Mouse (Mus musculus) midbrain, embryonic 11.5 days (tissue): ENCODE measurements around the gene Veph1. TPM values are rescaled to one million over a fixed set of nuclear protein-coding genes. Genes with fewer than 3 reads are reported as not detected.

ENCODE experiments used
- ATAC-seq: fragments of 200-750 bp; cut with Nextera tagmentation; 2 replicates; pipeline ENCODE4 v1.8.0; 2017; ENCODE audit warnings: moderate TSS enrichment, moderate library complexity; ENCODE audit not compliant: low FRiP score
- DNase-seq: peaks from one replicate; pipeline ENCODE4 v3.0.0; 2015; ENCODE audit warnings: low spot score; ENCODE audit errors: missing footprints
- H3K27ac ChIP-seq: fragments of 300-500 bp; sonication (generic); 2 replicates; pipeline ENCODE4 v1.5.1; 2014; ENCODE audit warnings: low read depth, low read length
- H3K27me3 ChIP-seq: fragments of 300-500 bp; sonication (generic); 2 replicates; pipeline ENCODE4 v1.6.1; 2014; ENCODE audit warnings: mild to moderate bottlenecking, low read length, moderate library complexity, mixed read lengths; ENCODE audit not compliant: control insufficient read depth, insufficient read depth
- H3K36me3 ChIP-seq: fragments of 300-500 bp; sonication (generic); 2 replicates; pipeline ENCODE4 v1.6.1; 2014; ENCODE audit warnings: mild to moderate bottlenecking, low read length, moderate library complexity, mixed read lengths; ENCODE audit not compliant: control insufficient read depth, insufficient read depth
- H3K4me1 ChIP-seq: fragments of 300-500 bp; sonication (generic); 2 replicates; pipeline ENCODE4 v1.6.1; 2014; ENCODE audit warnings: low read length; ENCODE audit not compliant: control insufficient read depth, insufficient read depth
- H3K4me2 ChIP-seq: fragments of 300-500 bp; sonication (generic); 2 replicates; pipeline ENCODE4 v1.6.1; 2014; ENCODE audit warnings: mild to moderate bottlenecking, moderate library complexity
- H3K4me3 ChIP-seq: fragments of 300-500 bp; sonication (generic); 2 replicates; pipeline ENCODE4 v1.5.1; 2014; ENCODE audit warnings: low read depth, low read length
- H3K9ac ChIP-seq: fragments of 300-500 bp; sonication (generic); 2 replicates; pipeline ENCODE4 v1.6.1; 2014; ENCODE audit warnings: low read length
- H3K9me3 ChIP-seq: fragments of 300-500 bp; sonication (generic); 2 replicates; pipeline ENCODE4 v1.6.1; 2016; ENCODE audit warnings: low read length; ENCODE audit not compliant: control insufficient read depth
- WGBS: fragments of 180-500 bp; shearing (Covaris S2); extraction: QIAGEN DNeasy Blood & Tissue Kit; methylation state at CpG from one replicate; pipeline ENCODE4 v1.1.7; 2014; 5-methylcytosine and 5-hydroxymethylcytosine counted together
- polyA plus RNA-seq: library from polyadenylated mRNA; unstranded; fragments of >200 nt; fragmentation: Nextera tagmentation; extraction: Ambion mirVana; gene quantifications from 2 replicates; pipeline ENCODE4 v1.2.1, GENCODE M21; 2014

Veph1 gene
- polyA plus RNA-seq, 1 experiment from 2014 or later: 16.1 TPM

DNA sequence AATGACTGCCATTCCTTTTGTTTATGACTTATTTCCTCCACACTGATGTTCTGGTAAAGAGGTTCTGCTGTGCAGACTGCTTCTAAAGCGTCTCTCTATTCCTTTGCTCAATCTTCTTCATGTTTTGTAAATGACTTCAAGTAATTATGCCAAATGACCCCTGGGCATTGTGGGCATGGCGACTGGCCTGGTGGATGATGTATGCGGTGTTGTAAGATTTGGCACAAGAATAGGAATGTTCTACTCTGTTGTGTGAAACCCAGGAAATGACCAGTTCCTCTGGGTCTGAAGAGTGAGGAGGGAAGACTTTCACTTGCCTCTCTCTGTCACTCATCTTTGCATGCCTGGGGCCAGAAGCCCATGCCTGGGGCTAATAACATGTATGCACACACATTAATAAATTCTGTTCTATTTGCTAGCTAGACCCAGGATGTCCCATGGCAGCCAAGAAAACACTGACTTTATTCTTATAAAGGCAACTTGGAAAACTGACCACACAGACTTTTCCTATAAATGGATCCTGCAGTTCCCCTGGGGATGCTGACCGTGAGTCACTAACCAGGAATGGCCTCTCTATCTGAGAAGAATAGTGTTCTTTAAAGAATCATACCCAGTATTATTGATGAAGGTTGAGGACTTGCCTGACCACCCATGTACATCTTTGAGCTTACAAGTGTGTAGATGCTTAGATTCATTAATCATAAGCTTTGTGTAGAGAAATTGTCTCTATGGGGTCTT, 87.6 kb downstream of the Veph1 start:
- Histone ChIP-seq H3K27me3 (no peaks in the 10 kb centered on the region), H3K4me2 (no peak overlapping the region), H3K4me1 (no peaks in the 10 kb centered on the region), H3K27ac (no peak overlapping the region), H3K4me3 (no peak overlapping the region), H3K36me3 (no peaks in the 10 kb centered on the region), H3K9ac (no peak overlapping the region), H3K9me3 (no peaks in the 10 kb centered on the region)
- no peak for DNase-seq
- no peak for ATAC-seq
- WGBS: 92% methylated on average over 4 of the region's 4 CpGs

DNA sequence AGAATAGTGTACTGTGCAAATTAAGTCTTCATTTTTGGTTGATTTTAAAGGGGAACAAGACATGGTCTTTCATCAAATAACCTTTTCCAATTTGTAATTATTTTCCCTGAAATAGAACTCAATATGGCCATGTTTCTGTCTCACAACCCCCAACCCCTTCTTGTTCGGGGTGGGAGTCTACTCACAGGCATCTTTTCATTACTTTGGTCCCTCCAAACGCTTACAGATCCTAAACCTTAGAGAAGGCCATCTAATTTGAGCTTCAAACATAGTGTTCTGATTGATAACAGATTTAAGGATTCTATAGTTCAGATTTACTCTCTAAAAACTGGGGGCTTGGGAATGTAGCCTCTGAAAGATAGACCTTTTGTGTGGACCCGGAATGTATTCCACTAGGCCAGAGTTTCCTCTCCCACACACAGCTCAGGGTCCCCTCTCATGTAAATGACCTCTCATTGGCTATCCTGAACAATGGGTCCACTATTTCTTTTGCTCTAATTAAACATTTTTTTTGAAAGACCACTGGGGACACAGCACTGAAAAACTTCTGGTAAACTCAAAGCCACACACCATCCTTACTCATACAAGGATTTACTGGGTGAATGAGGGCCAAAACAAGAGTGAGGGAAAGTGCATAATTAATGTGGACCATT, 102.6 kb downstream of the Veph1 start:
- no peaks in the 10 kb centered on the region for H3K36me3 ChIP-seq
- peak; percentile 79 for ATAC-seq

DNA sequence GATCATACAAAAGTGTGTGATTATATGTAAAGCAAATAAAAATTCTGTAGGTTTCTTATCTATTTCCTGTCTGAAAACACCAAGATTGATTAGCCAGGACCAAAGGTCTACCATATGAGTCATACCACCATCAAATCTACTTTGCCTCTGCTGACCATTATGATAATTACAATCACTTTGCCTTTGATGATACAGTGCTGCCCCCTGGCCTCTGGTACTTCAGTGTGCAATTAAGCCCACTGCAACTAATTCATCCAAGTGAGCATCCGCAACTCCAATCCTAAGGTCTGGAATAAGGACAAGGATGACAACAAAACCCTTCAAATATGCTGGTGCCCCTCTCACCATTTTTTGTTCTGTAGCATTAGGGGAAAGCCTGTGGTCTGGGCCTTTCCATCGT, 117.0 kb downstream of the Veph1 start:
- no peaks in the 10 kb centered on the region for H3K27me3 ChIP-seq
- no peak for ATAC-seq
- 69% methylated on average over 2 of the region's 2 CpGs for WGBS
- H3K9ac ChIP-seq: no peak overlapping the region
- no peak overlapping the region for H3K4me2 ChIP-seq
- H3K4me3 ChIP-seq: no peak overlapping the region
- H3K4me1 ChIP-seq: no peaks in the 10 kb centered on the region
- H3K36me3 ChIP-seq: no peaks in the 10 kb centered on the region
- H3K27ac ChIP-seq: no peak overlapping the region
- no peaks in the 10 kb centered on the region for H3K9me3 ChIP-seq
- DNase-seq: peak; percentile 33

More for the DNA sequence above, 102.6 kb downstream of the Veph1 start:
- H3K27ac ChIP-seq: no peak overlapping the region
- no peaks in the 10 kb centered on the region for H3K4me1 ChIP-seq
- no peaks in the 10 kb centered on the region for H3K27me3 ChIP-seq
- no peak overlapping the region for H3K9ac ChIP-seq
- DNase-seq: no peak
- WGBS: 78% methylated on average over 3 of the region's 3 CpGs
- no peaks in the 10 kb centered on the region for H3K9me3 ChIP-seq
- H3K4me2 ChIP-seq: no peak overlapping the region
- H3K4me3 ChIP-seq: no peak overlapping the region

DNA sequence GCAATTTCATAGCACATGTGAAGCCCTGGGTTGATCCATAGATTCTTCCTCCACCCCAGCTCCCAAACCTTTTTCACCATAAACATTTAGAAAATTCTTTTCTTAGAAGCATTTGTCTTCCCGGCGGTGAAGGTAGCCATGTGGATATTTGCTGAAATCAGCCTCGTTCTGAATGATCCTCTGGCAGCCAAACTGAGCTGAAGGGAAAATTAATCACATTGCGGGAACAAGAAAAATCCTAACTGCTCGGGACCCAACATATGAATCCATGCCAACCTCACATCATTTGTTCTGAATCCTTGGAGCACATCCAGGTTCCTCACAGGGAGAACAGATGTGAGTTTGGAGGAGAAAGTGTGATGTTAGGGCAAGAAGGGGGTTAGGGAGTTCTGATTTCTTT, 123.7 kb downstream of the Veph1 start:
- H3K4me2 ChIP-seq: no peak overlapping the region
- H3K4me1 ChIP-seq: peaks cover 3% of the 10 kb centered on the region; the same call in 1 of the 2 replicates
- ATAC-seq: no peak
- H3K4me3 ChIP-seq: no peak overlapping the region
- no peaks in the 10 kb centered on the region for H3K9me3 ChIP-seq
- no peak overlapping the region for H3K9ac ChIP-seq
- H3K36me3 ChIP-seq: no peaks in the 10 kb centered on the region
- H3K27me3 ChIP-seq: no peaks in the 10 kb centered on the region
- DNase-seq: no peak
- no peak overlapping the region for H3K27ac ChIP-seq
- 94% methylated on average over 5 of the region's 5 CpGs for WGBS

DNA sequence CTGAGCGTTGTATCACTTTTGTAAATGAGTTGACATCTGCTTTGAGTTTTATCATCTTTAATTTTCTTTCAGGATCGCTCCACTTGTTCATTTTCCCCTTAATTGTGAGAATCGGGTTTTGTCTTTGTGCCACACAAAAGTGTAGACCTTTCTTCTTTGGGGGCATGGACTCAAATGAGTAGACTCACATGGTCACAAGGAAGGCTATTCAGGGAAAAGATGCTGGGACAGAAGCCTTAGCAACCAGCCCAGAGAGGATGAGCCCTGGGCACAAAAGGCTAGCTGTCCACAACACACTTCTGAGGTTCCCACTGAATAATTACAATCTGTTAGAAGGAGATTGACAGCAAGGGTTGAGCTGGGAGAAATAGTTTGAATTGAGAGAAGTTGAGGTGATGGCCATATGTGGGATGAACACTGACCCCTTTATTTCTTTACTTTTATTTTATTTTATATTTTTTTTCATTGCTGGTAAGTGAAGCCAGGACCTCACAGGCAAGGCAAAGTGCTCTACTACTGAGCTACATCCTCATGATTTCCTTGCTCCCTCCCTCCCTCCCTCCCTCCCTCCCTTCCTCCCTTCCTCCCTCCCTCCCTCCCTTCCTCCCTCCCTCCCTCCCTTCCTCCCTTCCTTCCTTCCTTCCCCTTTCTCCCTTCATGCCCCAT, 126.6 kb downstream of the Veph1 start:
- Histone ChIP-seq H3K9me3 (no peaks in the 10 kb centered on the region), H3K4me1 (peaks cover 3% of the 10 kb centered on the region; the same call in 1 of the 2 replicates), H3K4me3 (no peak overlapping the region), H3K27me3 (no peaks in the 10 kb centered on the region), H3K9ac (no peak overlapping the region), H3K4me2 (no peak overlapping the region), H3K36me3 (no peaks in the 10 kb centered on the region), H3K27ac (no peak overlapping the region)
- 37% methylated on average over 3 of the region's 3 CpGs for WGBS
- ATAC-seq (peak; percentile 88), DNase-seq (peak; percentile 83)

DNA sequence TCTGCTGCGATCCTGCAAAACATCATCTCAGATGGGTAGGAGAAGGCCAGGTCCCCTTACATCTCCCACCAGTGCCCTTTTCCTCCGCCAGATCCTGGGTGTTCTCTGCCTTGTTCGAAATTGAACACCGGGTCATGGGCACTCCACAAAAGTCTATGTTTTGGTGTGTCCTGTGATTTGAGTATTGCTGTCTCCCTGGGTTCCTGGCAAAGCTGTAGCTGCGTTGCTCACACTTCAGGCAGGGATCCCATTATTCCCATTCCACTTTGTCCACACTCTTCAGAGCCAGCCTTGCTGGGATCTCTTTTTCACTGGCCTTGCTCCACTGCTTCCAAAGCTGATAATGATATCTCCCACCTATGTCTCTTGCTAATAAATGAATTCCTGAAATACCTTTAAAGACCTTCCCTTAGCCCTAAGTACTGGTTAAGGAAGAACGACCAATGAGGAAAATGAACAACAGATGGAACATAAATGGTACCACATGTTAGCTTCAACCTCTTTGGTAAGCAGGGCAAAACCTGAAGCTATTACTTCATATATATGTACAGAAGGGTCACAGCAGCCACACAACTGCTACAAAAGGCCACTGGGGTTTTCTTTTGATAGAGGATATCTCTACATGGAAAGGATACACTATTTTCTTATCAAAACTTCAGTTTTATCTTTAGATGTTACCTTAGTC, 129.9 kb downstream of the Veph1 start:
- H3K4me1 ChIP-seq: peaks cover 3% of the 10 kb centered on the region; the same call in 1 of the 2 replicates
- no peak for ATAC-seq
- no peaks in the 10 kb centered on the region for H3K27me3 ChIP-seq
- no peak overlapping the region for H3K4me2 ChIP-seq
- no peak overlapping the region for H3K27ac ChIP-seq
- H3K4me3 ChIP-seq: no peak overlapping the region
- WGBS: 81% methylated on average over 6 of the region's 6 CpGs
- H3K9ac ChIP-seq: no peak overlapping the region
- H3K9me3 ChIP-seq: no peaks in the 10 kb centered on the region
- DNase-seq: peak; percentile 86
- H3K36me3 ChIP-seq: no peaks in the 10 kb centered on the region

DNA sequence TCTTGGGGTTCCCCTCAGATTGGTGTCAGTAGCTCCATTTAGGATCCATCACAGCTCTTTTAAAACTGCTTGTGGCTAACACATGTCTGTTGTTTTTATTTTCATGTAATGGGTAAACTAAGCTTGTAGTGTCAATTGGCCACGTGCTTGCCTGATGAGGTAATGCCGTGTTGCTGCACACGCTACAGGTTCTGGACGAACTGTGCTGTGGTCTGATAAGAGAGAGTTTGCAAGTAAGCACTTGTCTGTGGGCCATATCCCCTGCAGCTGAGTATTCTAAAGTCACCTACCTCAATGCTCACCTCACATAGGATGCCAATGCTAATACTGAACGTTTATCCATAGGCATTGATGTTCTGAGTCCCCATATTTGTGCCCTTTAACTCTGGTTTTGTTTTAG, 131.6 kb downstream of the Veph1 start:
- DNase-seq: peak; percentile 75

DNA sequence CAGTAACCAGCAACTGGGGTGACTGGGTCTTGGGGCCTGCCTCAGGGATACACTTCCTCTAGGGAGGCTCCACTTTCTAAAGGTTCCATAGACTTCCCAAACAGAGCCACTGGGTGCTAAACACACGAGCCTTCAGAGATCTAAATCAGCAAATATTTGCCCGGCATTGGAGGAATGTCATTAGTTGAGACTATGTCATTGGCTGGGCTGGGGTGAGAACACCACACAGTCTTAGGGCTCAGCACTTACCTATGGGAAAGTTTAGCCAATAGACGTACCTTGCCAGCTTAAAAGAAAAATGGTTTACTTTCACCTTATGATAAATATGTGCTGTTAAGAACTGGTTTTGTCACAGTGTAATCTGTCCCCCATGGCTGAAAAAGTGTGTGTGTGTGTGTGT, 132.1 kb downstream of the Veph1 start:
- ATAC-seq: no peak

More for the DNA sequence above, 131.6 kb downstream of the Veph1 start:
- WGBS: 90% methylated on average over 5 of the region's 5 CpGs
- no peak for ATAC-seq
- Histone ChIP-seq H3K27me3 (no peaks in the 10 kb centered on the region), H3K9me3 (no peaks in the 10 kb centered on the region), H3K36me3 (no peaks in the 10 kb centered on the region), H3K4me1 (peaks cover 3% of the 10 kb centered on the region; the same call in 1 of the 2 replicates), H3K9ac (no peak overlapping the region), H3K4me3 (no peak overlapping the region), H3K4me2 (no peak overlapping the region), H3K27ac (no peak overlapping the region)

More for the DNA sequence above, 132.1 kb downstream of the Veph1 start:
- no peak overlapping the region for H3K9ac ChIP-seq
- H3K4me3 ChIP-seq: no peak overlapping the region
- peaks cover 3% of the 10 kb centered on the region; the same call in 1 of the 2 replicates for H3K4me1 ChIP-seq
- WGBS: 67% methylated on average over 3 of the region's 3 CpGs
- no peak overlapping the region for H3K27ac ChIP-seq
- H3K36me3 ChIP-seq: no peaks in the 10 kb centered on the region
- no peaks in the 10 kb centered on the region for H3K27me3 ChIP-seq
- H3K9me3 ChIP-seq: no peaks in the 10 kb centered on the region
- H3K4me2 ChIP-seq: no peak overlapping the region
- DNase-seq: peak; percentile 19
